8 mouse cellular contexts compared by ENCODE assay signal in genomic region chr2:29251095-29252058, GRCm38 (mm10). TPM values are rescaled to one million over a fixed set of nuclear protein-coding genes. Genes with fewer than 3 reads are reported as not detected.
DNase-seq lines count a peak whose midpoint lies in the region; ATAC-seq and TF ChIP-seq lines count a peak whose summit lies in the region.

No protein-coding gene starts in this region.

- peak overlapping the region; percentile 62 for H3K4me3 ChIP-seq in kidney, embryonic 15.5 days (replicated peaks)
- H3K4me3 ChIP-seq in ES-E14 (ENCODE audit: insufficient read depth in 1 of 2, low read depth in 1 of 2, low read length in 2 of 2, poor library complexity in 1 of 2, severe bottlenecking in 1 of 2) = peak overlapping the region; percentile 39 to 62
- peak overlapping the region; percentile 60 for H3K4me3 ChIP-seq in embryonic fibroblast, embryonic 13.5 days (ENCODE audit: insufficient read depth, low read length)
- H3K4me3 ChIP-seq in intestine, embryonic 15.5 days (replicated peaks) = peak overlapping the region; percentile 60

- 0 out of 2 replicates have a peak, but pooled peaks have one; percentile 31 for ATAC-seq in kidney, embryonic 15.5 days (replicated peaks; ENCODE audit: low FRiP score)
- no peak; the same call in 1 of the 2 replicates for ATAC-seq in intestine, embryonic 15.5 days
- peak; percentile 55; the same call in 1 of the 2 replicates for ATAC-seq in megakaryocyte-erythroid progenitor cell, adult 5-6 weeks (replicated peaks; ENCODE audit: low FRiP score, low TSS enrichment, poor library complexity, severe bottlenecking)

- H3K27ac ChIP-seq in kidney, embryonic 15.5 days = no peak overlapping the region
- H3K27ac ChIP-seq in ES-E14 (ENCODE audit: insufficient read depth, low read depth, low read length, poor library complexity, severe bottlenecking) = no peak overlapping the region
- no peak overlapping the region for H3K27ac ChIP-seq in embryonic fibroblast, embryonic 13.5 days (ENCODE audit: insufficient read depth, low read length)
- H3K27ac ChIP-seq in intestine, embryonic 15.5 days = no peak overlapping the region

- peak overlapping the region; percentile 95 for H3K4me2 ChIP-seq in kidney, embryonic 15.5 days
- peak overlapping the region; percentile 98 for H3K4me2 ChIP-seq in intestine, embryonic 15.5 days (replicated peaks)

- H3K9me3 ChIP-seq in kidney, embryonic 15.5 days (replicated peaks) = no peaks in the 10 kb centered on the region
- H3K9me3 ChIP-seq in ES-E14 (ENCODE audit: control insufficient read depth, insufficient read depth, low read depth, low read length) = no peaks in the 10 kb centered on the region
- no peaks in the 10 kb centered on the region for H3K9me3 ChIP-seq in intestine, embryonic 15.5 days

- peaks cover 99% of the 10 kb centered on the region for H3K27me3 ChIP-seq in kidney, embryonic 15.5 days
- H3K27me3 ChIP-seq in intestine, embryonic 15.5 days (replicated peaks) = peaks cover 89% of the 10 kb centered on the region

- TF ChIP-seq POLR2A in embryonic fibroblast, embryonic 13.5 days (IDR thresholded peaks at IDR 0.05; ENCODE audit: low read depth, low read length) = no peak

- peaks cover 39% of the 10 kb centered on the region for H3K4me1 ChIP-seq in kidney, embryonic 15.5 days
- peaks cover 0 to 4% of the 10 kb centered on the region in 2 experiments; a peak in 2 of 4 replicates for H3K4me1 ChIP-seq in ES-E14 (ENCODE audit: control insufficient read depth in 2 of 2, insufficient read depth in 2 of 2, low read length in 2 of 2, poor library complexity in 1 of 2)
- no peaks in the 10 kb centered on the region for H3K4me1 ChIP-seq in embryonic fibroblast, embryonic 13.5 days (ENCODE audit: control insufficient read depth, insufficient read depth, low read length)
- peaks cover 34% of the 10 kb centered on the region for H3K4me1 ChIP-seq in intestine, embryonic 15.5 days (replicated peaks)

- DNase-seq in kidney, adult 11 months = no peak
- no peak for DNase-seq in ES-E14 (ENCODE audit: low read depth, low spot score)
- DNase-seq in thymus, postnatal 36 days = peak; percentile 14 to 19
- DNase-seq in gastrocnemius, adult 18-20 months (ENCODE audit: low spot score) = no peak

- H3K9ac ChIP-seq in kidney, embryonic 15.5 days = peak overlapping the region; percentile 21; the same call in 1 of the 2 replicates
- no peak overlapping the region for H3K9ac ChIP-seq in ES-E14 (ENCODE audit: insufficient read depth, low read depth, low read length, poor library complexity, severe bottlenecking)
- H3K9ac ChIP-seq in intestine, embryonic 15.5 days = no peak overlapping the region

- no peak for TF ChIP-seq CTCF in embryonic fibroblast, embryonic 13.5 days (IDR thresholded peaks at IDR 0.05; ENCODE audit: borderline replicate concordance, insufficient read depth, low read length)

- in situ Hi-C loops in ES-E14 (cut with MboI; ENCODE audit: low sequenced_read_pairs in 2 of 2, unreplicated experiment in 2 of 2) = no loop called here

- no peaks in the 10 kb centered on the region for H3K36me3 ChIP-seq in kidney, embryonic 15.5 days
- H3K36me3 ChIP-seq in ES-E14 (ENCODE audit: control insufficient read depth, insufficient read depth, low read length, poor library complexity, severe bottlenecking) = no peaks in the 10 kb centered on the region
- no peaks in the 10 kb centered on the region for H3K36me3 ChIP-seq in intestine, embryonic 15.5 days

- WGBS in kidney, embryonic 15.5 days = under 1% methylated on average over 61 of the region's 61 CpGs
- WGBS in intestine, embryonic 15.5 days = under 1% methylated on average over 61 of the region's 61 CpGs

TF ChIP-seq in ES-E14, 5 proteins besides CTCF, POLR2A, EP300 and RAD21:
- no peak for TF ChIP-seq ZNF384 (IDR thresholded peaks at IDR 0.05; ENCODE audit: low read depth, low read length)
- no peak for TF ChIP-seq HCFC1 (IDR thresholded peaks at IDR 0.05; ENCODE audit: borderline replicate concordance, insufficient read depth, low read length)
- no peak for TF ChIP-seq MAFK (IDR thresholded peaks at IDR 0.05; ENCODE audit: insufficient read depth, low read depth, low read length)
- no peak for TF ChIP-seq ZC3H11A (IDR thresholded peaks at IDR 0.05; ENCODE audit: borderline replicate concordance, low read depth, low read length)

RNA-seq across cellular contexts. Expression of gene Ntng2, which starts 1.4 kb away (rescaled TPM):
- polyA plus RNA-seq in kidney, embryonic 15.5 days (2015; fragmentation: Nextera tagmentation; extraction: Ambion mirVana) = 3.9 and 4.1 TPM in 2 replicates
- total RNA-seq in ES-E14 (2012; rRNA removed) = 0.40 and 0.79 TPM in 2 replicates
- 1.5 TPM in 2 replicates for polyA plus RNA-seq in embryonic fibroblast, embryonic 13.5 days (2011; ENCODE audit: insufficient read length, low read depth, missing spikeins)
- polyA plus RNA-seq in intestine, embryonic 15.5 days (2015; fragmentation: Nextera tagmentation; extraction: Ambion mirVana) = 0.10 and 0.26 TPM in 2 replicates
- total RNA-seq in megakaryocyte-erythroid progenitor cell, adult 5-6 weeks (2014; fragmentation: Nextera tagmentation) = 2.3 and 2.8 TPM in 2 replicates
- not detected in 2 replicates for total RNA-seq in megakaryocyte-erythroid progenitor cell, adult 5-6 weeks (2017)
- total RNA-seq in gastrocnemius, adult 18-20 months (2021) = 10 to 100 TPM; 22.3 to 31.2 TPM

Comparison
In these comparisons a context has a peak if more than half of its experiments do, and no peak if none do; other contexts are left out.
1. DNase-seq: peak in thymus, postnatal 36 days (2 of 2); none in kidney, adult 11 months (single experiment), ES-E14 (single experiment) and gastrocnemius, adult 18-20 months (single experiment).
2. RNA of gene Ntng2, which starts 1.4 kb away (total RNA-seq): 22.3 to 31.2 TPM in gastrocnemius, adult 18-20 months; 2.3 to 2.8 TPM in megakaryocyte-erythroid progenitor cell, adult 5-6 weeks and 0.40 to 0.79 TPM in ES-E14; every median in the first group is over 4 times any median in the second.
3. Peak in every context shown above with its lines, with median percentiles within 50 percentile points of each other: H3K4me3 ChIP-seq.